Mouse (Mus musculus) adrenal gland, adult 2 months (tissue): Measurements from ENCODE around the gene Gm28079. TPM values are rescaled to one million over a fixed set of nuclear protein-coding genes. Genes with fewer than 3 reads are reported as not detected.
"Not testable (repeated sequence)": the region's sequence is repeated elsewhere in the genome, so short reads cannot be mapped to it uniquely, and the experiment has no call there.

Experiments
- DNase-seq: peaks from one replicate; pipeline ENCODE4 v3.0.0; 2021
- long read RNA-seq: library from polyadenylated mRNA; stranded (forward); transcript quantifications from one replicate; pipeline ENCODE4 v2.0.0, GENCODE M21; 2021
- polyA plus RNA-seq: library from polyadenylated mRNA; depleted of rRNA; stranded (reverse); fragments of >200 nt; gene quantifications from 2 replicates; pipeline ENCODE4 v1.2.3, GENCODE M21; 2012; rRNA removed
- total RNA-seq, 2 experiments: library from RNA; stranded (reverse); gene quantifications; 2 replicates each; pipeline ENCODE4 v1.2.3; 2021

Gene Gm28079
- total RNA-seq: not detected
- not detected in 2 replicates for polyA plus RNA-seq
- long read RNA-seq: 0 reads

DNA sequence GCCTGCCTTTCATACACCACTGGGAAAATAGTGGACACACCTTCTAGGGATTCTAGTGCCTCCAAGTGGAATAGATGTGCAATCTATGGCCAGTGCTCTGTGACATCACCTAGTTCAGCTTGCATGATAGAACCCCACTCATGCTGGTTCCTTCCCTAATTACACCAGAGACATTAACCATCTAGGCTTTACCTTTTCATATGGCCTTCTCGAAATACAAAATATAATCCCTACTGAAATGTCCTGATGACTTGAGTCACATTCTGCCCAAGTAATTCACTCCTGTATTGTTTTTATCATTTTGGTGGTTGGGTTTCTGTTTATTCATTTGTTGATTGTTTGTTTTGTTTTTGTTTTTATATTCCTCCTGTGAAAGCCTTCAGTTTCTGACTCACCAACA, at the start of gene Gm28079:
Gene Gm28079 (minus strand): TSS at position 101 of the 400 bp plus-strand sequence.
- not testable (repeated sequence) for DNase-seq
